Mouse (Mus musculus): ENCODE data around the gene Tmem267.

GRCm38 (mm10) chr13:119654734-119655133 is 166.9 kb downstream of the Tmem267 start:
- TF ChIP-seq CTCF (IDR thresholded peaks at IDR 0.05; ENCODE audit: low read depth) (no peak), EP300 (IDR thresholded peaks at IDR 0.05; ENCODE audit: low read depth) (no peak)

Data from liver, postnatal 0 days (tissue).